Mouse (Mus musculus) splenic B cell, adult 2 months (primary cell): ENCODE measurements around the gene Krt28.

ENCODE experiments used
- DNase-seq: peaks from one replicate; pipeline ENCODE4 v3.0.0-alpha.2; 2011; ENCODE audit warnings: low read depth, low spot score
- H3K27me3 ChIP-seq: 2 replicates; pipeline ENCODE4 v1.6.1; 2012; ENCODE audit warnings: mild to moderate bottlenecking, low read length, moderate library complexity, mixed read lengths; ENCODE audit not compliant: control insufficient read depth, poor library complexity, insufficient read depth, severe bottlenecking
- H3K36me3 ChIP-seq: 2 replicates; pipeline ENCODE4 v1.6.1; 2012; ENCODE audit warnings: mild to moderate bottlenecking, low read length, moderate library complexity, mixed read lengths; ENCODE audit not compliant: control insufficient read depth, poor library complexity, insufficient read depth, severe bottlenecking

Krt28 gene

GRCm38 (mm10) chr11:99322851-99323250 is 51.9 kb downstream of the Krt28 start, which contains the start of gene Krt25:
Krt25 (minus strand) TSS chr11:99322951.
- H3K27me3 ChIP-seq = no peaks in the 10 kb centered on the region; the same call in none of the 2 replicates

GRCm38 (mm10) chr11:99321094-99321493 is 53.6 kb downstream of the Krt28 start:
- no peaks in the 10 kb centered on the region for H3K36me3 ChIP-seq
- no peak for DNase-seq
- H3K27me3 ChIP-seq = no peaks in the 10 kb centered on the region; the same call in none of the 2 replicates

More at GRCm38 (mm10) chr11:99322851-99323250, 51.9 kb downstream of the Krt28 start, which contains the start of gene Krt25:
- H3K36me3 ChIP-seq = no peaks in the 10 kb centered on the region
- DNase-seq = no peak

- no peak for DNase-seq
- Histone ChIP-seq H3K27me3 (no peaks in the 10 kb centered on the region; the same call in none of the 2 replicates), H3K36me3 (no peaks in the 10 kb centered on the region)
Observed at GRCm38 (mm10) chr11:99319127-99319526, 55.6 kb downstream of the Krt28 start.

GRCm38 (mm10) chr11:99316543-99316942 is 58.2 kb downstream of the Krt28 start:
- DNase-seq = no peak
- Histone ChIP-seq H3K27me3 (no peaks in the 10 kb centered on the region), H3K36me3 (no peaks in the 10 kb centered on the region)
